Mouse (Mus musculus) gastrocnemius, postnatal 14 days (tissue): ENCODE measurements around the gene Pick1. TPM values are rescaled to one million over a fixed set of nuclear protein-coding genes. Genes with fewer than 3 reads are reported as not detected.

ENCODE experiments used
- DNase-seq: peaks from one replicate; pipeline ENCODE4 v3.0.0; 2021; ENCODE audit warnings: mixed read lengths
- intact Hi-C: fragments of 180-260 bp; cut with DNase I; formaldehyde crosslinking; loops from one replicate; pipeline ENCODE4 v1.15.1; 2025; ENCODE audit warnings: low total_unique reads
- long read RNA-seq, 2 experiments: library from polyadenylated mRNA; stranded (forward); transcript quantifications; one replicate each; pipeline ENCODE4 v2.0.0; 2021
- total RNA-seq, 2 experiments: library from RNA; stranded (reverse); gene quantifications; 2 replicates each; pipeline ENCODE4 v1.2.3; 2021

Gene Pick1
- 10 to 100 TPM; 22.3 to 26.3 TPM for total RNA-seq
- long read RNA-seq, experiment 1, transcript Pick1-201 (13 exons, 1,977 nt) = major isoform, 16 of 27 reads
- long read RNA-seq, experiment 1, partial matches to known transcripts = 4 of 27 reads
- long read RNA-seq, experiment 1, other reads (novel, unspliced or antisense) = 6 of 27 reads
- long read RNA-seq, experiment 2, transcript Pick1-201 (13 exons, 1,977 nt) = major isoform, 10 of 17 reads
- long read RNA-seq, experiment 2, partial matches to known transcripts = 2 of 17 reads
- long read RNA-seq, experiment 2, other reads (novel, unspliced or antisense) = 2 of 17 reads

DNA sequence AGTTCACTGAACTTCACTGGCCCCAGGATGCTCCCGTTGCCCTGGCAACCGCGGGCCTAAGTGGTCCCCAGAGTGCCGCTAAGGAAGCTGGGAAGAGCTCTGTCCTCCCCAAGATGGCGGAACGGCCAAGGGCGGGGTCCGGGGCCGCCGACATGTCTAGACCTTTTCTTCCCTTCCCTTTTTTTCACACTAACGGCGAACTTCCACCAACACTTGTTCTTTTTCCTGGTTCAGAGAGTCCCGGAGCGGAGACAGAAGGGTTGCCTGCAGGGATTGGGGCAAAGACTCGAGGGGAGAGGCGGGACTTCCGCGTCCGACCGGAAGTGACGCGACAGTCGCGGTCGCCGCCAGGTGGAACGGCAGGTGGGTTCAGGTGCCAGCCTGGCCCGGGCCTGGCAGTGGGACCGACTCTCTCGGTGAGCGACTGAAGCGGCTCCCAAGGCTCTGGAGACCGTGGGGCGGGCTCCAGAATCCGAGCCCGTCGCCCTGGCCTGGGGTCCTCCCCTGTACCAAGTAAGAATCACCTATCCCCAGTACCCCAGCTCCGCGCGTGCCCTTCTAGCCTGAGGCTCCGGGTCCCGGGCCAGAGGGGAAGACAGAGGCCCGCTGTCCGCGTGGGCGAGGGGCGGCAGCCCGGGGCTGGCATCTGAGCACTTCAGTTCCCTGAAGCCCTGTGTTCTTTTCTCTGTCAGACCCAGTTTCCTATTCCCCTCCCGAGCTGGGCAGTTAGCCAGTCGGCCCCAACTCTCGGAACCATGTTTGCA, at the start of gene Pick1, which contains the start of gene Gm49486:
Gene Pick1, plus strand, starts transcription at position 116 of the 764 bp plus-strand sequence.
Gene Gm49486, plus strand, starts transcription at position 334 of the 764 bp plus-strand sequence.
- intact Hi-C loops = no loop called here

DNA sequence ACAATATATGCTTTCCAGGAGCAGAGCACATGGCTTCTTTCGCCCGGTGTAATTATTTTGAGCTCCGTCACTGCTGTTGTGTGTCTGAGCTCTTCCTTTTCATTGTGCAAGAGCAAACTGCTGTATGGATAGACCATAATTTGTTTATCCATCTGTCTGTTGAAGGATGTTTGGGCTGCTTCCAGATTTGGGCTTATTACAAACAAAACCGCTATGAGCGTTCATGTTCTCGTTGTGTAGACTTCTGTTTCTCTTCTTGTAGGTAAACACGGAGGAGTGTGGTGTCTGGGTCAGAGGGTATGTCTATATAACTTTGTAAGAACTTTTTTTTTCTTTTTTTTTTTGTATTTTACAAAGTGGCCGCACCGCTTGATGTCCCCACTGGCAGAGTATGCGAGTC, 43.8 kb upstream of the Pick1 start:
- DNase-seq = no peak
- intact Hi-C loops = no loop called here

More for the DNA sequence above, at the start of gene Pick1, which contains the start of gene Gm49486:
- peak; percentile 90 for DNase-seq

DNA sequence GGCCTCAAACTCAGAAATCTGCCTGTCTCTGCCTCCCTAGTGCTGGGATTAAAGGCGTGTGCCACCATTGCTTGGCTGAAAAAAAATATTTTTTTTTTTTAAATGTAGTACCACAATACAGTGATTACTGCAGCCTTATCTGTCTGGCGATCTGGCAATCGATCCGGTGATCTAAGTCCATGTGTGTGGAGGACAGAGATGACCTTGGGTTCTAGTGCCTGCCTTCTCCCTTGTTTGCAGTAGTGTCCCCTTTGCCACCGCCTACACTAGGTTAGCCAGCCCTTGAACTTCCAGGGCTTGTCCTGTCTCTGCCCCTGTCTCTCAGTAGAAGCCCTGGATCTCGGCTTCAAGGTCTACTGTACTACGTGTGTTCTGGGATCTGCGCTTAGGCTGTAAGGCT, 41.2 kb upstream of the Pick1 start:
- intact Hi-C loops = no loop called here
- no peak for DNase-seq

DNA sequence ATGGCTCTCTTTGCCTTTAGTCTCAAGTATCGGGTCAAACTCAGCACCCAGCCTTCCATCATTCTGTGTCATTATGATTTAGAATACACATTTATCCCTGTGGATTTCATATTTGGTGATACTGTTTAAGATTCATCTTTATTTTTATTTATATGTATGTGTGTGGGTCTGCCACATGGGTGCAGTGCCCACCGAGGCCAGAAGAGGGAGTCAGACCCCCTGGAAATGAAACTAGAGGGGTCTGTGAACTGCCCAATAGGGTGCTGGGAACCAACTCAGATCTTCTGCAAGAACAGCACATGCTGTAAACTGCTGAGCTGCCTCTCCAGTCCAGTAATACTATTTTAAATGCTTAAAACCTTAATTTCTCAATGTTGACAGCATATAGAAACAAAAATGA, 37.5 kb upstream of the Pick1 start:
- DNase-seq = no peak
- intact Hi-C loops = no loop called here

DNA sequence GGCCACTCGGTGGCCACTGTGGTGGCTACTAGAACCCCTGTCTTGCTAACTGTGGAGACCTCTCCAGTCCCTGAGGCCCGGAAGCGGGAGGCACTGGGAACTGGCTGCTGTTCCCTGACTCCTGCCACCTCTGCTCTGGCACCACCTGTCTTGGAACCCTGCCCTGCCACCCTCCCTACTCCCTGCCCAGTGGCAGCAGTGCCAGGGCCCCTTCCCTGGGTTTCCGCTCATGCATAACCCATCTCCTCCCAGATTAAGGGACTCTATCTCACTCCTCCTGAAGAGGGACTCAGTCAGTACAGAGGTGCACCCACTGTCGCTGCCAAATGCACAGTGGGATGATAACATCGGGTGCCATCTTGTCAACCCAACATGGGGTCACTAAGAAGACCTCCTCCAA, 36.5 kb upstream of the Pick1 start:
- DNase-seq = no peak
- intact Hi-C loops = no loop called here

DNA sequence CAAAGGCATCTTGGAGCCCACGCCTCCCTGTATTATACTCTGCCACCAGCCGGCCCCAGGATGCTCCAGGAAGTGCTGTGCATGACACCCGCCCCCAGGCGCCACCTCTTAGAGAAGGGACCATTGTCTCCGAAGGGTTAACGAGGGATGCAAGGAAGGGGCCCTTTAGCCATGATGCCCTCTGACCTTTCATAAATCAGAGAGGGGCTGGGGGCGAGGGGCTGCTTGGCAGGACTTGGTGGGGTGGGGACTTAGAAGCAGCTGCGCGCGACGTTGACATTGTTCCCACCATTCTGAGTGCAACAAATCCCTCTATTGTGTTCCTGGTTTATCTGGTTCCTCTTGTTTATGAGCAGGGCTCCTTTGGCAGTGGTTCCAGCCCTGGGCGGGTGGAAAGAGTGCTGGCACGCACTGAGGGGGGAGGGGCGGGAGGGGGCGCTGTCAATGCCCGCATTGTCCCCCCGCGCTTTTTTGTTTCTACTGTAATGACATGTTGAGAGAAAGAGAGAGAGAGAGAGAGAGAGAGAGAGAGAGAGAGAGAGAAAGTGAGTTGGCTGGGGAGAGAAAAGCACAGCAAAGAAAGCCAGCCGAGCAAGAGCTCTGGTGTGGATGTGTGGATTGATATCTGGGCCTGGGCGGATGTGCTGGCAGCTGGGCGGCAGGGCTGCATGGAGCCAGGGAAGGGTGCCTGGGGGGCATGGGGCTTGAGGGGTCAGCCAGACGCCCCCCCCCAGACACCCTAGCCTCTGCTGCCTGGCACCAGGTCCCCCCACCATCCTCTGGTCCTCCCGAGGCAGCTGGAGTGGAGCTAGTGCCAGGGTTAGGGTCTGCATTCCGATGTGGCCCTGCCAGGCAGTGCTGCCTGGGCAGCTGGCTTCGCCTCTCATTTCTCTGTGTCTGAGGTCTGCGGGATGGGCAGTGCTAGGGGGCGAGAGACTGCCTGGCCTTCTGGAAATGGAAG, 35.8 kb upstream of the Pick1 start:
- DNase-seq = peak; percentile 62
- intact Hi-C loops = no loop called here

DNA sequence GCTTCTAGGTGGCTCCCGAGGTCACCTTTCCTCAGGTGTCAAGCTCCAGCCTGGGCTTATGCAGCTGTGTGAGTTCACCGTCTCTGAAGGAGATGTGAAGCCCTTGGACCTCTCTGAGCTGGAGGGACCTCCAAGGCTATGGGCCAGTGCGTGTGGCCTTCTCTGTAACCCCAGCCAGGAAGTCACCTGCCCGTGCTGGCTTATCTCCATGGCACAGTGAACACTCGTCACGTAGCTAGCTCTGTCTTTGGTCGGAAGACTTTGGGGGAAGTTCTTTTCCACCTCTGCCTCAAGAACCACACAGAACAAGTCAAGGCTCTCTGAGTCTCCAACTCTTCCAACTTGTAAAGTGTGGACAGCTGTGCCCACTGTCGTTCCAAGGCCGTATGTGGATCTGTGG, 34.9 kb upstream of the Pick1 start:
- intact Hi-C loops = no loop called here
- no peak for DNase-seq

DNA sequence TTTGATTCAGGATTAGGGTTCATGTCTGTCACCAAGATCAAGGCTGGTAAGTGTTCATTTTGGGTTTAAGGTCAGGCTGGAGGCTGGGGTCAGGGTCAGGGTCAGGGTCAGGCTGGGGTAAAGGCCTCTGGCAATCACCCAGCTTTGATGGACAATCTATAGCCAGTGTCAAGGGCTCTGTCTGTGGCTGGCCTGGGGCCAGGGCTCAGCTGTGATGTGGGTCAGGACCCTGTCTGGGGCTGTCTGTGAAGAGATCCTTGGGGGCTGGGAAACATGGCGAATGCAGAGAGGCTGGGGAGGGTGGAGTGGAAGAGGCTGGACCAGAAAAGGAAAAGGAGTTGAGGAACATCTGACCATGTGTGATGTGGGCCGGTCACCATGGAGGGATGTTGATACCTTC, 34.0 kb upstream of the Pick1 start:
- no peak for DNase-seq
- intact Hi-C loops = no loop called here

DNA sequence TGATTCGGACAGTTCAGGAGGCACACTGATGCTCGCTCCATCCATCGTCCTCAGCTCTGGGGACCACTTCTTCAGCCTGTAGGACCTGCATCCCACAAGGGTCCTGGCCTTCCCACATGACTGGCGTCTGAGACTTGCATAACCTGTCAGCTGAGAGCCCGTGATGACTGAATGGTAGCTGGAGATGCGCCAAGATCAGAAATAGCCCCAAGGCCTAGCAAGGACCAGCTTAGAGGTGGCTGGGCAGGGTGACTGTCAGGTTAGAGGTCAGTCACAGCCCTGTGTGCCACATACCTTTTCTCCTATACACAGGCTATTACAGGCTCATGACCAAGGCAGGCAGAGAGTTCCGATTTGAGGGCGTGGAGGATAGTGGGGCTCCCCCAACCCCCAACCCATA, 33.5 kb upstream of the Pick1 start:
- no peak for DNase-seq
- intact Hi-C loops = no loop called here

DNA sequence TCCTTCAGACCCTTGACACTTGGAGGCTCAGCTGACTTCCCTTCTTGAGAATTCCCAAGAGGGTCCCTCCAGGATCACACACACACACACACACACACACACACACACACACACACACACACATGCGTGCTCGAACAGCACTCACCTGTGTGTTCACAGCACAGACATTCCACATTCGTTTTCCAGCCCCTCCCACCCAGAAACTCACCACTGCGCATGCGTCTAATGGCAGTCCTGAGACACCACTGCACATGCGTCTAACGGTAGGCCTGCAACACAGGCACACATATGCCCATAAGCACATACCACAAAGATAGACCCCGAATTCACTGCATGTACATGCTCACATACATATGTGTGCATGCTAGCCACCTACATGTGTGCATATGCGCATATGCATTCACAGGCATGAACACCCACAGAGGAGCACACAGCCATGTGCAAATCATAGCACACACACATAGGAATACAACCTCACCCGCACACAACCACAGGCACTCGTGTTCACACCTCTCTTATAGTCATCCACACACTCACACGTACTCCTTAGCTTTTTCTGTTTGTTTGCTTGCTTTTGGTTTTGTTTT, 29.5 kb upstream of the Pick1 start:
- no peak for DNase-seq
- intact Hi-C loops = no loop called here

DNA sequence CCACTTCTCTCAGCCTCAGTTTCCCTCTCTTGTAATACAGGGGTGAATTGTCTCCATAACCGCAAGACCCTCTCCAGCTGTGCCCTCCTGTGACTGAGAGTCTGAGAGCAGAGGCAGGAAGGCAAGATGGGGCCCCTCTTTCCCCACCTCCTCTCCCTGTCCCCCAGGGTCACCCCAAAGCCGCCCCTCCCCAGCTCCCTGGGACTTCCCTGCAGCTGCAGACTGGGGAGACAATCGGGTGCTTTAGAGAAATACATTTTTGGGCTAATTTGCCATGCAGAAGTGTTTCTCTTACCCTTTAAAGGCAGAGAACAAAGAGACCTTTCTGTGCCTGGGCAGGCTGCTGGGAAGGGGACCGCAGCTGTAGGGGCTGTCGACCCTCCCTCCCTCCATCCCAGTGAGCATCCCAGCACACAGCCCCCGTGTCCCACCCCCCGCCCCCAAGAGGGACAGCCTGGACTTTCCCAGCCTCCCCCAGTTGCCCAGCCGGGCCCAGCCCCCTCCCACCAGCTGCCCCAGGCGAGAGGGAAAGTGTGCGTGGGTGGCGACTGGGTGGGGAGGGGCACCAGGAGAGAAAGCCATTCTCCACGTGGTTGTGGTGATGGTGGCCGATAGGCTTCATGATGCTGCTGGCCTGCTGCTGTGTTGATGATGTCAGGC, 27.4 kb upstream of the Pick1 start:
- DNase-seq = no peak
- intact Hi-C loops = no loop called here

DNA sequence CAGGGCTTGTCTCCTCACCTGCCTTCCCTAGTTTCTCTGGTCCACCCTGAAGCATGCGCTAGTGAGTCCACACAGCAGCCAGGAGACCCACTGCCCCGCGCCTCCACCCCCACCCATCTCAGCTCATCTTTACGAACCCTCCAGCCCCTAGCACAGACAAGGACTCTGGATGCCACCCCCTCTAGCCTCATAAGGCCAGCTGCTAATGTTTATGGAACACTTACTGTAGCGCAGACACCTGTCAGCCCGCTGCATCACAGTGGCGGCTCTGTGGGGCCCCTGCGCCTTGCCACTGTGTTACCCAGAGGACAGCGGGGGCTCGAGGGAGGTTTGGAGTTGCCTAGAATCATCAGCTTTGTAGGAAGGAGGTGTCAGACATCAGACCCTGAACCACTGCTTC, 26.4 kb upstream of the Pick1 start:
- intact Hi-C loops = no loop called here
- no peak for DNase-seq

DNA sequence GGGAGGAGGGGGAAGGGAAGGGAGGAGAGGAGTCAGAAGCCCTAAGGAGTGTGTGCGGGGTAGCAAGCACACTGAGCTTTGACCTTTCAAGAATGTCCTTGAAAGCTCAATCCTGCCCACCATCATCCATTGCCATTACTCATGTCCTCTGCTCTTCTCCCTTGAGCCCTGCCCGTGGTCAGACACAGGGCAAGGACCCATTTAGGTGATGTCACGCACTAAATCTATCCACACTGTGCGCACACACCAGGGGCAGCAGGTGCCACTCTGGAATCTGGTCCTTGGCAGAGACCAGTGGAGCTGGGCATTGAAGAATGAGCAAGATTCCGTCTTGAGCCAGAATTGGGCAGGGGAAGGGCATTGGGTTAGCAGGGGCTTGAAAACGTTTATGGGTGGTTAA, 20.8 kb upstream of the Pick1 start:
- no peak for DNase-seq
- intact Hi-C loops = no loop called here

DNA sequence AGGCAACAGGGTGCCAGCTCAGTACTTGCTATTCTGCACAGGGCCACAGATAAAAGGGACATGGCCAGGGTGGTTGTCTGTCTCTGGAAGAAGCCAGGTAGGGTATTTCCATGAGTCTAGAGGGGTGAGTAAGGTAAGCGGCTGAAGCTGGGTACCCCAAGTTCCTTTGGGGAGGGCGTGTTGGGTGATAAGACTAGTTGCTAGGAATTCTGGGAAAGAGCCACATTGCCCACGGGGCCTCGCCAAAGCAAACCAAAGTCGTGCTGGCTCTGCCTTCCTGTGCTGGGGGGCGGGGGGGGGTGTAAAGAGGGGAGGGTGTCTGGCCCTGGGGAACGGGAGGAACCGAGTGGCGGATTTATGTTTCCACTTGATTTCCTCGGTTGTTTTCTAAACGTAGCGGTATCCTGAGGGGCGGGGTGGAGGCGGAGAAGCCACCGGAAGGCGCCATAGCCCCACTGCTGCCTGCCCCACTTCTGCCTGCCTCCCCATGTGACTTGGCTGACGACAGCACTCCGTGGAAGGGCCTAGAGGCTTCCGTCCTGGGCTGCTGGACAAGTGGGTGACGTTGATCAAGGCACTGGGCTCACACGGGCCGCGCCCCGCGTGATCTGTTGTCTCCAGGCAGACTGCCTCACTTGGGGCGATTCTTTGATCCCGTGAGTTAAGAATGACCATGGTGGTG, 20.1 kb upstream of the Pick1 start:
- DNase-seq = peak; percentile 49
- intact Hi-C loops = no loop called here

DNA sequence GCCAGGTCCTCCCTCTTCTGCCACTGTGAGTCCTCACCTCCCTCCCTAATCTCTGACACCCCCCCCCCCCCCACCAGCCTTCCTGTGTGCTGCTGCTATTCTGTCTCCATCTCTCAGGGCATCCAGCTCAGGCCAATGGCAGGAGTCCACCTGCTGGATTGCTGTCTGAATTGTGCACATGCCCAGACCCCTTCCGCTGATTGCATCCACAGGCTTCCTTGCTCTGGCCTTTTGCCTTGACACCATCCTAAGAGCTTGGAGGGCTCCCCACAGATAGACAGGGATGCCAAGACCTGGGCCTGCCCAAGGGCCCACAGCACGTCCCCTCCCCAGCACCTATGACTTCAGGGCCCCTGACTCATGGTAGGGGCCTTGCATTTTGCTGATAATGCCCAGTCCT, 18.6 kb upstream of the Pick1 start:
- intact Hi-C loops = no loop called here
- DNase-seq = peak; percentile 53

DNA sequence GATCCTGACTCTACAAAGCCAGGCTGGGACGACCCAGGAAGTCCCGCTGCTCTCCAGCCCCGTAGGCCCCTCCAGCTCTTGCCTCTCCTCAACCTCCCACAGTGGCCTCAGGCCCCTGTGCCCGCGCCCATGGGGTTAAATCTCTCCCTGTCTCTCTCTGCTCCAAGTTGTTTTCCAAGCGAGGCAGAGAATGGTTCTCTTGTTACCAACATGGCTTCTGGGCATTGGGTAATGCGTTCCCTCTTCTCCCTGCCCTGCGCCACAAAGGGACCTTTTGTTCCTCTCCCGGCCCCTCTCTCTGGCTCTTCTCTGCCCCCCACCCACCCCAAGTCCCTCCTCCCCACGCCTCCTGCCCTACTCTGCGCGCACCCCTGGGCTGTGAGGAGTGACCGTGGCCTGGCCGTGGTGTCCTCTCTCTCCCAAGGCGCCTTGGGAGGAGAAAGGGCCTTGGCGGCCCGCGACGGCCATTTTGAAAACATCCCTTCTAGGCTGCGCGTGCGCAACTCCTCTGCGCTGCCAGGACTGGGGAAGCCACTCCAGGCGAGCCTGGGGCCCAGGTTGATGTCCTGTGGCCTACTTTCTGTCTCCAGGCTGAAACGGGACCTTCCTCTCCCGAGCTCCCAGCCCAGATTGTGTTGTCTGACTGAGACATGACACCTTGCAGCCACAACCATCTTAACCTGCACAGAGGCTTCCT, 16.1 kb upstream of the Pick1 start:
- intact Hi-C loops = no loop called here
- DNase-seq = no peak

DNA sequence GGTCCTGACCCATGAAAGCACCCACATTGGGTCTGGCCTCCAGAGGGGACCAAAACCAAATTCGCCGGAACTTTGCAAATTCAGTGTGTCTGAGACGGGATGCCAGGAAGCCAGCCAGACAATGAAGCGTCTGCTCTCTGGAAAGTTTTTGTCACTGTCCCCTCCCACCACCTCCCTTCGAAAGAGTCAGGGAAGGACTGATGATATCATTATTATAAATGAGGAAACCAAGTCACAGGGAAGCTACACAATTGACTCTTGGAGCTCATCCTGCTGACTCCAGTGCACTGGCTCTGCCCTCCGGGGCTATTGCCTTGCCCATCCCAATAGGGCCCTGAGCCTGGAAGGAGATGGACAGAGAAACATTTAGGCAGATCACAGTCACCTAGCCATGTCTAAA, 15.4 kb upstream of the Pick1 start:
- intact Hi-C loops = no loop called here
- DNase-seq = no peak

DNA sequence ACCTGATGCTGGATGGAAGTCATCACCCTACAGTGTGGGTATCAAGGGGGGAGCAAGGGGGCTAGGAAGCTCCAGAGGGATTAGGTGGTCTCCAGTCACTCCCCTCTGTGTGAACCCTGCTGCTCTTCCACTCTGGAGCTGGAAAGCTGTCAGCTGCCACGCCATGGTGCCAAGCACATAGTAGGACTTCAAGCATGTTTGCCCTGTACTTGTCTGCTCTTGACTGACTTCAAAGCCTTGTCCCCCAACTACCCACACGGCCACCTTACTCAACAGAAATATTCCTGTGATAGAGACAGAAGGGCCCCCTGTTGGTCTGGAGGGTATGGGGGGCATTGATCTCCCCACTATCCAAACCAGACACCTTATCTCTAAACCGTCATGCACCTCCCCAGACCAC, 12.8 kb upstream of the Pick1 start:
- no peak for DNase-seq
- intact Hi-C loops = no loop called here
